In the genomic region with DNA sequence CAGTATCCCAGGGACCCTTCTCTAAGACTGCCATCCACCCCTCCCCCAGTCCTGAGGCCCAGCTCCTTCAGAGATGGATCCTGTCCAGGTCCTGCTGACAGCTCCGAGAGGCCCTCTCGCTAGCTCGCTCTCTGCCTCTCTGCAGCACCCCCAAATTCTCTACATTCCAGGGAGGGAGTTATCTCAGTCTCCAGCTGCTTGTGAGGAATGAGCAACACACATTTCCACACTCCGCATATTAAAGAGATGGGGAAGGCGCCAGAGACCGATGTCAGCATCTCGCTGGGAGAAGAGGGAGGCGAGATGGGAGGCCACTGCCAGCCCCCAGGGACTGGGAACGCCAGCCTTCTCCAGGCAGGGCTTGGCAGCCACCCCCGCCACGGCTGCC, we compare ENCODE assay signal across 8 mouse cellular contexts. TPM values are rescaled to one million over a fixed set of nuclear protein-coding genes. Genes with fewer than 3 reads are reported as not detected.
DNase-seq lines count a peak whose midpoint lies in the region; ATAC-seq and TF ChIP-seq lines count a peak whose summit lies in the region.

No protein-coding gene starts in this region.

- no peaks in the 10 kb centered on the region for H3K36me3 ChIP-seq in hindbrain, postnatal 0 days (ENCODE audit: insufficient read depth, low read length)
- no peaks in the 10 kb centered on the region for H3K36me3 ChIP-seq in lung, embryonic 14.5 days (ENCODE audit: insufficient read depth)

- no peaks in the 10 kb centered on the region; the same call in 1 of the 2 replicates for H3K4me1 ChIP-seq in embryonic fibroblast, embryonic 13.5 days (ENCODE audit: control insufficient read depth, insufficient read depth, low read length)
- H3K4me1 ChIP-seq in hindbrain, postnatal 0 days (ENCODE audit: insufficient read depth, low read length): 0 out of 2 replicates have a peak, but pooled peaks cover 4% of the 10 kb centered on the region
- peaks cover 17% of the 10 kb centered on the region; the same call in 1 of the 2 replicates for H3K4me1 ChIP-seq in lung, embryonic 14.5 days (ENCODE audit: insufficient read depth)

- no peak overlapping the region for H3K4me3 ChIP-seq in embryonic fibroblast, embryonic 13.5 days (ENCODE audit: insufficient read depth, low read length)
- H3K4me3 ChIP-seq in hindbrain, postnatal 0 days (ENCODE audit: low read length): no peak overlapping the region
- H3K4me3 ChIP-seq in lung, embryonic 14.5 days (ENCODE audit: low read depth, low read length): no peak overlapping the region

- WGBS in hindbrain, postnatal 0 days: 5% methylated on average over 11 of the region's 11 CpGs
- WGBS in lung, embryonic 14.5 days: 4% methylated on average over 11 of the region's 11 CpGs

- peak overlapping the region; percentile 27; the same call in 1 of the 2 replicates for H3K4me2 ChIP-seq in hindbrain, postnatal 0 days (ENCODE audit: low read depth, low read length)
- H3K4me2 ChIP-seq in lung, embryonic 14.5 days: peak overlapping the region; percentile 46

- peak; percentile 50 to 51 for DNase-seq in cerebellum, postnatal 10 days
- no peak for DNase-seq in cerebellum, postnatal 4 days (ENCODE audit: low spot score in 2 of 2)
- peak; percentile 43 for DNase-seq in hindbrain, postnatal 0 days (ENCODE audit: low spot score)
- peak; percentile 89 for DNase-seq in lung, embryonic 14.5 days
- peak; percentile 36 for DNase-seq in right cerebral cortex, postnatal 4 days
- no peak for DNase-seq in thymus, postnatal 0 days (ENCODE audit: low spot score)
- no peak for DNase-seq in cerebellum, adult 9-11 months

- ATAC-seq in hindbrain, postnatal 0 days: peak; percentile 61; the same call in 1 of the 2 replicates
- ATAC-seq in lung, embryonic 14.5 days (ENCODE audit: insufficient read depth): peak; percentile 85

- no peak for TF ChIP-seq CTCF in embryonic fibroblast, embryonic 13.5 days (IDR thresholded peaks at IDR 0.05; ENCODE audit: borderline replicate concordance, insufficient read depth, low read length)
- TF ChIP-seq CTCF in hindbrain, postnatal 0 days (IDR thresholded peaks at IDR 0.05; ENCODE audit: low read depth): no peak
- TF ChIP-seq CTCF in lung, embryonic 14.5 days (IDR thresholded peaks at IDR 0.05; ENCODE audit: low read depth): no peak

- peak overlapping the region; percentile 65 for H3K27ac ChIP-seq in embryonic fibroblast, embryonic 13.5 days (ENCODE audit: insufficient read depth, low read length)
- H3K27ac ChIP-seq in hindbrain, postnatal 0 days: peak overlapping the region; percentile 26; the same call in 1 of the 2 replicates
- peak overlapping the region; percentile 55 for H3K27ac ChIP-seq in lung, embryonic 14.5 days (ENCODE audit: low read depth)

- no peaks in the 10 kb centered on the region for H3K9me3 ChIP-seq in hindbrain, postnatal 0 days (ENCODE audit: low read length)
- H3K9me3 ChIP-seq in lung, embryonic 14.5 days (ENCODE audit: low read depth, low read length): no peaks in the 10 kb centered on the region

- no peak for TF ChIP-seq POLR2A in embryonic fibroblast, embryonic 13.5 days (IDR thresholded peaks at IDR 0.05; ENCODE audit: low read depth, low read length)

- H3K27me3 ChIP-seq in hindbrain, postnatal 0 days (ENCODE audit: insufficient read depth, low read length): no peaks in the 10 kb centered on the region
- no peaks in the 10 kb centered on the region for H3K27me3 ChIP-seq in lung, embryonic 14.5 days (ENCODE audit: insufficient read depth, low read length)

- peak overlapping the region; percentile 37; the same call in 1 of the 2 replicates for H3K9ac ChIP-seq in hindbrain, postnatal 0 days (replicated peaks; ENCODE audit: low read length)
- H3K9ac ChIP-seq in lung, embryonic 14.5 days: no peak overlapping the region

RNA-seq across cellular contexts. Expression of a gene that starts 15.9 kb away (rescaled TPM):
- polyA plus RNA-seq in embryonic fibroblast, embryonic 13.5 days (2011; ENCODE audit: insufficient read length, low read depth, missing spikeins): 42.9 and 46.3 TPM in 2 replicates
- total RNA-seq in hindbrain, postnatal 0 days (2014; rRNA removed): 108 and 139 TPM in 2 replicates
- polyA plus RNA-seq in hindbrain, postnatal 0 days (2015; fragmentation: Nextera tagmentation; extraction: Ambion mirVana): 63.3 and 66.3 TPM in 2 replicates
- polyA plus RNA-seq in lung, embryonic 14.5 days (2014; fragmentation: Nextera tagmentation; extraction: Ambion mirVana): 32.9 and 38.2 TPM in 2 replicates
- 33.7 and 33.8 TPM in 2 replicates for polyA plus RNA-seq in thymus, postnatal 0 days (2015; fragmentation: Nextera tagmentation; extraction: Ambion mirVana)

RNA-seq across cellular contexts. Expression of a gene that starts 46.8 kb away (rescaled TPM):
- polyA plus RNA-seq in embryonic fibroblast, embryonic 13.5 days (2011; ENCODE audit: insufficient read length, low read depth, missing spikeins): 28.7 and 40.5 TPM in 2 replicates
- 26.1 and 27.2 TPM in 2 replicates for total RNA-seq in hindbrain, postnatal 0 days (2014; rRNA removed)
- 18.6 and 21.3 TPM in 2 replicates for polyA plus RNA-seq in hindbrain, postnatal 0 days (2015; fragmentation: Nextera tagmentation; extraction: Ambion mirVana)
- polyA plus RNA-seq in lung, embryonic 14.5 days (2014; fragmentation: Nextera tagmentation; extraction: Ambion mirVana): 47.4 and 49.3 TPM in 2 replicates
- 267 and 319 TPM in 2 replicates for polyA plus RNA-seq in thymus, postnatal 0 days (2015; fragmentation: Nextera tagmentation; extraction: Ambion mirVana)

RNA-seq across cellular contexts. Expression of a gene that starts 52.9 kb away (rescaled TPM):
- 12.3 and 14.3 TPM in 2 replicates for polyA plus RNA-seq in embryonic fibroblast, embryonic 13.5 days (2011; ENCODE audit: insufficient read length, low read depth, missing spikeins)
- total RNA-seq in hindbrain, postnatal 0 days (2014; rRNA removed): 37.3 and 46.8 TPM in 2 replicates
- 12.6 and 14.8 TPM in 2 replicates for polyA plus RNA-seq in hindbrain, postnatal 0 days (2015; fragmentation: Nextera tagmentation; extraction: Ambion mirVana)
- polyA plus RNA-seq in lung, embryonic 14.5 days (2014; fragmentation: Nextera tagmentation; extraction: Ambion mirVana): 22.4 and 24.1 TPM in 2 replicates
- 22.5 and 27.0 TPM in 2 replicates for polyA plus RNA-seq in thymus, postnatal 0 days (2015; fragmentation: Nextera tagmentation; extraction: Ambion mirVana)

Comparison
In these comparisons a context has a peak if more than half of its experiments do, and no peak if none do; other contexts are left out.
1. DNase-seq: peak in cerebellum, postnatal 10 days (2 of 2), hindbrain, postnatal 0 days (single experiment), lung, embryonic 14.5 days (single experiment) and right cerebral cortex, postnatal 4 days (single experiment); none in cerebellum, postnatal 4 days (0 of 2), thymus, postnatal 0 days (single experiment) and cerebellum, adult 9-11 months (single experiment).
2. Peak in every context shown above with its lines, with median percentiles within 50 percentile points of each other: H3K27ac ChIP-seq.